Mouse (Mus musculus): Measurements from ENCODE around the gene Arrdc2. TPM values are rescaled to one million over a fixed set of nuclear protein-coding genes. Genes with fewer than 3 reads are reported as not detected.

The Arrdc2 gene
- total RNA-seq (2012; rRNA removed) (10.0 and 13.1 TPM in 2 replicates), polyA plus RNA-seq (2012; ENCODE audit: insufficient read depth in 1 of 2, insufficient read length in 2 of 2, low read depth in 1 of 2, low replicate concordance in 2 of 2, missing spikeins in 1 of 2) (10 to 100 TPM in 1 of 2 experiments, not detected in 1; 22.5 TPM)

DNA sequence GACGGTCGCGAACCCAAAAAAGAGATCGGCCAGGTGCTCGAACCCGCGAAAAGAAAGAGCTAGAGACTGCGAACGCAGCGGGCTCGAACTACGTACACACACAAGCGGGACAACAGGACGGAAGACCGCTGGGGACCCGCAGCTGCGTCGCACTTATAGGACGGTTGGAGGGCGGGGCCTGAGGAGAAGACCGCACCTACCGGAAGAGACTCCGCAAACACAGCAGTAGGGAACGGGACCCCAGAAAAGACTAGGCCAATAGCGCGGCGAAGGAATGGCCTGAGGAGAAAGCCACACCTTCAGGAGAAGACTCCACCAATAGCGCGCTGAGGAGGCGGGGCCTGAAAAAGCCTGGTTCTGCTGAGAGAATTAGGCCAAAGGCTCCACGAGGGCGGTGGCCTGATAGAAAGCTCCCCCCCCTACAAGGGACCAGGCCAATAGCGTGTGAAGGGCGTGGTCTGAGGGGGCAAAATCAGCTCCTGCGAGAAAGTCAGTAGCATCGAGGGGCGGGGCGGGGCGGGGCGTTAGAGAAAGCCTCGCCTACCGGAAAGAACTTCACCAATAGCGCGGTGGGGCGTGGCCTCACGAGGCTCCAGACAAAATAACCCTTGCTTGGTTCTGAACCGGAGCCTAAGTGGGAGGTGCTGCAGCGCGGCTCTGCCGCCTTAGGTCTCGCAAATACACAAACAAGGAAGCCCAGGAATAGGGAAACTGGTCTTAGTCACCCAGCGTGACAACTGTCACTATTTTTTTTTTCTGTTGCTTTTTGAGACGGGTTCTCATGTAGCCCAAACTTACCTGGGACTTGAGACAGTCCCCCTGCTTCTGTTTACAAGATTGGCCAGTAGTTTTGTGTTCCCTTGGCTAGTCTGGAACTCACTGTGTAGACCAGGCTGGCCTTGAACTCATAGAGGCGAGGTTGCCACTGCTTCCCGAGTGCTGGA lies at the start of gene Arrdc2:
Gene Arrdc2, minus strand, starts transcription at position 313 of the 944 bp plus-strand sequence.
- Histone ChIP-seq H3K79me2 (ENCODE audit: control insufficient read depth, insufficient read depth, low read length, poor library complexity) (no peaks in the 10 kb centered on the region; the same call in 1 of the 2 replicates), H3K36me3 (ENCODE audit: control insufficient read depth in 1 of 2, insufficient read depth in 2 of 2, low read length in 2 of 2) (peaks cover 0 to 11% of the 10 kb centered on the region in 2 experiments; a peak in 2 of 4 replicates), H3K27me3 (ENCODE audit: control insufficient read depth in 1 of 2, insufficient read depth in 2 of 2, low read length in 2 of 2) (no peaks in the 10 kb centered on the region), H3K9ac (ENCODE audit: control insufficient read depth, low read depth, low read length, poor library complexity, severe bottlenecking) (peak within 1 kb of the TSS; percentile 87), H3K4me3 (ENCODE audit: control insufficient read depth in 1 of 2, insufficient read depth in 1 of 2, low read depth in 2 of 2, low read length in 2 of 2) (peak within 1 kb of the TSS; percentile 65 to 73), H3K27ac (ENCODE audit: control insufficient read depth, low read depth, low read length) (peak within 1 kb of the TSS; percentile 91), H3K4me1 (ENCODE audit: control insufficient read depth in 1 of 2, insufficient read depth in 2 of 2, low read length in 2 of 2) (peaks cover 0 to 7% of the 10 kb centered on the region in 2 experiments; a peak in 1 of 4 replicates), H3K9me3 (replicated peaks; ENCODE audit: insufficient read depth, low read length) (no peaks in the 10 kb centered on the region)
- peak; percentile 100 for DNase-seq (ENCODE audit: low read depth, low spot score)
- TF ChIP-seq SIN3A (IDR thresholded peaks at IDR 0.05; ENCODE audit: low read length) (peak; percentile 89), ETS1 (IDR thresholded peaks at IDR 0.05; ENCODE audit: low read depth, low read length) (peak; percentile 43), UBTF (IDR thresholded peaks at IDR 0.05; ENCODE audit: borderline replicate concordance, insufficient read depth, low read depth, low read length) (no peak), EP300 (IDR thresholded peaks at IDR 0.05; ENCODE audit: low read depth in 1 of 2, low read length in 2 of 2) (no peak), RCOR1 (IDR thresholded peaks at IDR 0.05; ENCODE audit: low read depth, low read length) (no peak), HCFC1 (IDR thresholded peaks at IDR 0.05; ENCODE audit: low read depth, low read length) (peak; percentile 78), MAX (IDR thresholded peaks at IDR 0.05; ENCODE audit: low read length) (no peak; the same call in 1 of the 2 replicates), MAFK (IDR thresholded peaks at IDR 0.05; ENCODE audit: borderline replicate concordance, low read depth, low read length) (no peak), ELF1 (IDR thresholded peaks at IDR 0.05; ENCODE audit: low read depth, low read length) (peak; percentile 96), E2F4 (IDR thresholded peaks at IDR 0.05; ENCODE audit: borderline replicate concordance, low read depth, low read length) (no peak), POLR2AphosphoS5 (IDR thresholded peaks at IDR 0.05; ENCODE audit: borderline replicate concordance, low read depth, low read length) (peak; percentile 84; the same call in 1 of the 2 replicates), TCF12 (IDR thresholded peaks at IDR 0.05; ENCODE audit: low read depth, low read length) (peak; percentile 60), ZKSCAN1 (IDR thresholded peaks at IDR 0.05; ENCODE audit: low read depth, low read length) (no peak), BHLHE40 (IDR thresholded peaks at IDR 0.05; ENCODE audit: borderline replicate concordance, low read depth, low read length) (no peak), RAD21 (IDR thresholded peaks at IDR 0.05; ENCODE audit: low read depth, low read length) (no peak), ZMIZ1 (IDR thresholded peaks at IDR 0.05; ENCODE audit: low read depth, low read length) (peak; percentile 100), CTCF (IDR thresholded peaks at IDR 0.05 in 2 of 3, conservative IDR thresholded peaks at IDR 0.05 in 1 of 3; ENCODE audit: control insufficient read depth in 1 of 3, insufficient read depth in 1 of 3, low read depth in 2 of 3, low read length in 3 of 3, poor library complexity in 1 of 3, severe bottlenecking in 1 of 3) (no peak), TBP (IDR thresholded peaks at IDR 0.05; ENCODE audit: low read depth, low read length) (peak; percentile 99), POLR2AphosphoS2 (IDR thresholded peaks at IDR 0.05; ENCODE audit: low read length) (peak; percentile 98), GATA1 (IDR thresholded peaks at IDR 0.05; ENCODE audit: low read depth, low read length) (no peak), POLR2A (IDR thresholded peaks at IDR 0.05; ENCODE audit: control insufficient read depth in 1 of 2, insufficient read depth in 1 of 2, low read depth in 1 of 2, low read length in 2 of 2, poor library complexity in 1 of 2) (peak; percentile 95 to 99), JUND (IDR thresholded peaks at IDR 0.05; ENCODE audit: low read depth, low read length) (no peak), USF1 (IDR thresholded peaks at IDR 0.05; ENCODE audit: low read depth, low read length) (0 out of 2 replicates have a peak, but pooled peaks have one; percentile 18), MYC (IDR thresholded peaks at IDR 0.05; ENCODE audit: low read depth, low read length) (no peak; the same call in 1 of the 2 replicates), NELFE (IDR thresholded peaks at IDR 0.05; ENCODE audit: low read depth, low read length) (peak; percentile 100), MYB (IDR thresholded peaks at IDR 0.05; ENCODE audit: low read depth, low read length) (no peak), NRF1 (IDR thresholded peaks at IDR 0.05; ENCODE audit: insufficient read depth, low read depth, low read length, poor library complexity, severe bottlenecking) (0 out of 2 replicates have a peak, but pooled peaks have one; percentile 6), MXI1 (IDR thresholded peaks at IDR 0.05; ENCODE audit: low read depth, low read length) (peak; percentile 86), CHD2 (IDR thresholded peaks at IDR 0.05; ENCODE audit: low read length) (no peak), MAZ (IDR thresholded peaks at IDR 0.05; ENCODE audit: low read depth, low read length) (peak; percentile 82), SMC3 (IDR thresholded peaks at IDR 0.05; ENCODE audit: low read depth, low read length) (no peak), CHD1 (IDR thresholded peaks at IDR 0.05; ENCODE audit: low read depth, low read length) (no peak), MEF2A (IDR thresholded peaks at IDR 0.05; ENCODE audit: extremely low read depth, insufficient replicate concordance, low read depth, low read length, poor library complexity, severe bottlenecking) (no peak), GABPA (IDR thresholded peaks at IDR 0.05; ENCODE audit: low read depth, low read length) (no peak), ZC3H11A (IDR thresholded peaks at IDR 0.05; ENCODE audit: low read depth, low read length) (no peak)

All from MEL (cell line).